Mouse (Mus musculus): ENCODE results near the gene Tmem131l. TPM values are rescaled to one million over a fixed set of nuclear protein-coding genes. Genes with fewer than 3 reads are reported as not detected.
"Not testable (repeated sequence)": the region's sequence is repeated elsewhere in the genome, so short reads cannot be mapped to it uniquely, and the experiment has no call there.

Gene Tmem131l
- polyA plus RNA-seq, 1 experiment from 2014 or later, result 22.4 TPM

DNA sequence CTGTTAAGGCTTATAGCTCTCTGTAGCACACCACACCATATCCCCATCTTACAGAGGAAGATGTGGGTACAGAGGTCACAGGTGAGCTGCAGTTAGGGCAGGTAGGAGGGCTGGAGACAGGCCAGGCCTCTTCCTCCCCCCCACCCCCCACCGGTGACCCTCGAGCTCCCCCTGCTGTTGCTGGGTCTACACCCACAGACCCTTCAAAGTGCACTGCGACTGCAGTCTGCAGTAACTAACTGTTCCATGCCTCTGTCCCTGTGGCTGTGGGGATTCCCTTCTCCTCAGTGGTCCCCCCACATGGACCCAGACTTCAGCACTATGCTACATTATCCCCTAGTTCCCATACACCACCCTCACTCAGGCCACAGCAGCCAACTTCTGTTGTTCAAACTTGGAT is 144.2 kb downstream of the Tmem131l start:
- Histone ChIP-seq H3K27ac (no peak overlapping the region), H3K9ac (ENCODE audit: low read depth, low read length) (no peak overlapping the region), H3K27me3 (ENCODE audit: insufficient read depth, low read length) (no peaks in the 10 kb centered on the region), H3K9me3 (replicated peaks; ENCODE audit: low read length) (no peaks in the 10 kb centered on the region), H3K4me1 (replicated peaks; ENCODE audit: insufficient read depth, low read length) (no peaks in the 10 kb centered on the region), H3K36me3 (ENCODE audit: insufficient read depth, low read length) (peaks cover 14% of the 10 kb centered on the region; the same call in 1 of the 2 replicates), H3K4me3 (replicated peaks; ENCODE audit: low read depth, low read length) (no peak overlapping the region), H3K4me2 (ENCODE audit: low read length) (no peak overlapping the region)
- 27% methylated on average over 3 of the region's 3 CpGs for WGBS
- peak; percentile 38; the same call in 1 of the 2 replicates for TF ChIP-seq CTCF (IDR thresholded peaks at IDR 0.05; ENCODE audit: low read depth)
- ATAC-seq (replicated peaks; ENCODE audit: low FRiP score, low read depth) (no peak), DNase-seq (ENCODE audit: low spot score) (no peak)

DNA sequence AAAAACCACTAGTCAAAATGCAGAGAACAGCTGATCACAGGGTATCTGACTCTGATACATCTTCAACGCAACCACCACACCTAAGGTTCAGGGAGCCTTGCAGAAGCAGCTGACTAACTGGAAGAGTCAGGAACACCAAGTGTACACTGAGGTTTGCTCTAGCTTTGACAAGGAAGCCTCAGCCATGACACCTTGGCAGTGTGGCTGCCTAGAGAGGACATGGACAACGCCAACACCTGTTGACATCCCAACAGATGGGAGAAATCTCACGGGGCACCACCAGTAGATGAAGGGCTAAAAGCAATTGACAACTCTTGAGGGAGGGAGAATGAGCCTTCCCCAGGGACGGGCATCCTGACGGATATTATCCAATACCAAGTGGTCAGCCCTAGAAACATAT is 144.9 kb downstream of the Tmem131l start:
- peaks cover 9% of the 10 kb centered on the region; the same call in 1 of the 2 replicates for H3K36me3 ChIP-seq (ENCODE audit: insufficient read depth, low read length)
- H3K4me1 ChIP-seq (replicated peaks; ENCODE audit: insufficient read depth, low read length), result no peaks in the 10 kb centered on the region
- no peak overlapping the region for H3K4me2 ChIP-seq (ENCODE audit: low read length)
- no peaks in the 10 kb centered on the region for H3K27me3 ChIP-seq (ENCODE audit: insufficient read depth, low read length)
- ATAC-seq (replicated peaks; ENCODE audit: low FRiP score, low read depth) (no peak), DNase-seq (ENCODE audit: low spot score) (no peak)
- H3K27ac ChIP-seq, result no peak overlapping the region
- TF ChIP-seq CTCF (IDR thresholded peaks at IDR 0.05; ENCODE audit: low read depth), result no peak
- H3K9ac ChIP-seq (ENCODE audit: low read depth, low read length), result no peak overlapping the region
- no peak overlapping the region for H3K4me3 ChIP-seq (replicated peaks; ENCODE audit: low read depth, low read length)
- no peaks in the 10 kb centered on the region for H3K9me3 ChIP-seq (replicated peaks; ENCODE audit: low read length)
- 93% methylated on average over 5 of the region's 5 CpGs for WGBS

DNA sequence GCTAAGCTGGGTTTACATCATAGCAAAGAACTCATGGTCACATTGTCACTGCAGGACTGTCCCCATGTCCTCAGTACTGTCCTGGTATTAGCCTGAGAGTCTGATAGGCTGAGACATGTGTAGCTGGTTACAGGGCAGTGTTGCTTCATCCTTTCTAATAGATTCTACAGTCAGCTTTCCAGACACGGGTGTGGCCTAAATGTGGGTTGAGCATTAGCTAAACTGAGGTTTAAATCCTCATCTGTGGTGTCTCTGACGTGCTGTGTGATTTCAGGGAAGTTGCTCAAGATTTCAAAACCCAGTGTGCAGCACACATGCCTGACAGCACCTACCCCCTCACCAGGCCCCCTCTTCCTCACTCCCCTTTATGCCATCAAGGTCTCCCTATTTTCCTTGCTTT is 154.8 kb downstream of the Tmem131l start:
- Histone ChIP-seq H3K4me2 (ENCODE audit: low read length) (no peak overlapping the region), H3K9me3 (replicated peaks; ENCODE audit: low read length) (no peaks in the 10 kb centered on the region), H3K4me1 (replicated peaks; ENCODE audit: insufficient read depth, low read length) (no peaks in the 10 kb centered on the region), H3K27me3 (ENCODE audit: insufficient read depth, low read length) (no peaks in the 10 kb centered on the region), H3K4me3 (replicated peaks; ENCODE audit: low read depth, low read length) (no peak overlapping the region), H3K27ac (no peak overlapping the region), H3K36me3 (ENCODE audit: insufficient read depth, low read length) (no peaks in the 10 kb centered on the region), H3K9ac (ENCODE audit: low read depth, low read length) (no peak overlapping the region)
- ATAC-seq (replicated peaks; ENCODE audit: low FRiP score, low read depth) (no peak), DNase-seq (ENCODE audit: low spot score) (no peak)
- no peak for TF ChIP-seq CTCF (IDR thresholded peaks at IDR 0.05; ENCODE audit: low read depth)
- 68% methylated on average over 2 of the region's 2 CpGs for WGBS

DNA sequence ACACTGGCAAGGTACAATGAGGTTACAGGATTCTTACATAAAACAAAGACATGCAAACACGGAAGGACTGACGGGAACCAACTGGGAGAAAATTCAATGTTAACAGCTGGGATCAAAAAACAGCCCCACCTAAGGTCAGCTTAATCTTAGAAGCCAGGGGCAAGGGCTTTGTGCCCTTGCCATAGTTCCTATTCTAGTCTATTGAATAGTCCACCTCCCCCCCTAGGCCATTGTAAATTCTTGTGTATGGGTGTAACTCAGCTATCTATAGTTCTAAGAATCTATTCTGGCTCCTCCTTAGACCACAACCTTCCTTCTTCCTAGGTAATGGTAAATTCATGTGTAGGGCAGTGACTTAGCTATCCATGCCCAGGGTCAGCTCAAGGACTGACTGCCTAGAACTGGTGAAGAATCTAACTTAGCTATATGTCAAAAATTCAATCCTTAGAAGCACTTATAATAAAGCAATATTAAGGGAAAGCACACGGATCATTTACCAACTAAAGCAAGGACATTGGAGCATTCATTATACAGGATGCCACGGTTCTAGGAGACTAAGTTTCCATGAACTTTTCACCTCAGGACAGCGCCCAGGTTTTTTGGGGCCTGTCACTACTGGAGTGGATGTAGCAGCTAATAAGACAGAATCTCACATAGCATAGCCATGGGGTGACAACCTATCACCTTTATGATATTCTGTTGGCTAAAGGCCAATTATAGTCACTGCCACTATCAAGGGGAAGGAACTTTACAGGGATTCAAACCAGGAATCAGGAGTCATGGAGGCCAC is 160.5 kb downstream of the Tmem131l start:
- not testable (repeated sequence) for H3K36me3 ChIP-seq (ENCODE audit: insufficient read depth, low read length); H3K4me3 ChIP-seq (replicated peaks; ENCODE audit: low read depth, low read length); H3K27ac ChIP-seq; H3K4me1 ChIP-seq (replicated peaks; ENCODE audit: insufficient read depth, low read length); ATAC-seq (replicated peaks; ENCODE audit: low FRiP score, low read depth); H3K27me3 ChIP-seq (ENCODE audit: insufficient read depth, low read length); H3K4me2 ChIP-seq (ENCODE audit: low read length); DNase-seq (ENCODE audit: low spot score); H3K9ac ChIP-seq (ENCODE audit: low read depth, low read length); H3K9me3 ChIP-seq (replicated peaks; ENCODE audit: low read length)
- WGBS, result 84% methylated on average over 5 of the region's 5 CpGs

DNA sequence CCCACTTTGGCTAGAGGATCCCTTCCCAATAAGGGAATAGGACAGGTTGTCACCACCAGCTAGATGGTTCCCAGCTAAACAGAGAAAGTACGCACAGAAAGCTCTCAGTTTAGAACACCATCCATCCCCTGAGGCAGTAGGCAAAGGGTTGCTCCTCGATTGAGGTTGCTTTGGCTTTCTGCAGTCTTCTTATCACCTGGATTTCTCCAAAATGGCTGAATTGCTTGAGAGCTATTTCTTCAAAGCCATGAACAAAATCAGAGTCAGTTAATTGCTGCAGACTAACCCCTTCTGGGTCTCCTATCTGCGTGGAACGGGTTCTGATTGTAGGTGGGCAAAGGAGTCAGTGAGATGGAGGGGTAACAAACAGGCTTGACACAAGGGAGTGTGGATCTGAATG is 161.2 kb downstream of the Tmem131l start:
- WGBS, result 92% methylated on average over 4 of the region's 4 CpGs
- H3K9ac ChIP-seq (ENCODE audit: low read depth, low read length), result no peak overlapping the region
- DNase-seq (ENCODE audit: low spot score) (no peak), ATAC-seq (replicated peaks; ENCODE audit: low FRiP score, low read depth) (no peak)
- no peak overlapping the region for H3K4me2 ChIP-seq (ENCODE audit: low read length)
- H3K36me3 ChIP-seq (ENCODE audit: insufficient read depth, low read length), result no peaks in the 10 kb centered on the region
- no peaks in the 10 kb centered on the region for H3K27me3 ChIP-seq (ENCODE audit: insufficient read depth, low read length)
- H3K9me3 ChIP-seq (replicated peaks; ENCODE audit: low read length), result no peaks in the 10 kb centered on the region
- H3K4me3 ChIP-seq (replicated peaks; ENCODE audit: low read depth, low read length), result no peak overlapping the region
- no peaks in the 10 kb centered on the region for H3K4me1 ChIP-seq (replicated peaks; ENCODE audit: insufficient read depth, low read length)
- no peak overlapping the region for H3K27ac ChIP-seq
- no peak for TF ChIP-seq CTCF (IDR thresholded peaks at IDR 0.05; ENCODE audit: low read depth)

DNA sequence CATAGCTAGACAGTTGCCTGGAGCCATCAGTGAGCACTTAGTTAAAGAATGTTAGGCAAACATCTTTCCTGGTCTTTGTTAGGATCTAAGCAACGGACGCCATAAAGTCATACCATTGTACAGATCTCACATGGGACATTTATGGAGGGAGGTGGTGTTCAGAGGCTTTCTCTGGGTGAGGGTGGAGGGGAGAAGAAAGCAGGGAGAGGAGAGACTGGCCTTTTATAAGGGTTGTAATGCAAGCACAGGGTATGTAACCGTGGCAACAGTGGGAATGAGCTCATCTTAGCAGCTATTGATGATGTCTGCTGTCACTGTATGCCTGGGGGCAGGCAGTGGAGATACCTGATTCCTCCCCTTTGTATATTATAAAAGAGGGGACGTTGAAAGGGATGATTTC is 163.7 kb downstream of the Tmem131l start:
- 68% methylated on average over 4 of the region's 4 CpGs for WGBS
- no peak for ATAC-seq (replicated peaks; ENCODE audit: low FRiP score, low read depth)

DNA sequence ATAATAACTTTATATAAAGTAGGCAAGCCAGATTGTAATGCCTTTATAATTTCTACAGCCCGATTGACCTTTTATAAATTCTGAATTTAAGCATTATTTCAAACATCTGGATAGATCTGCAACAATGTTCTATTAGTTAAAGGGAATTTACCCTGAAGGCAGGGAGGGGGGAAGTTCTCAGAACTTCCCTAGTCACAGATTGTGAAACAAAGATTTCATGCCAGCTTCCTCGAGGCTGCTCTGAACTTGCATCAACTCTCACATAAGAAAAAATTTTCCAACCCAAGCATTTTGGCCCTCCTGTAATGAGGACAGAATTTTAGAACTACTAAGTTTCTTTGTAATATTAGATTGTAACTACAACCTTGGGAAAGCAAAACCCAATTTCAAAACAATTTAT is 164.9 kb downstream of the Tmem131l start:
- not testable (repeated sequence) for H3K36me3 ChIP-seq (ENCODE audit: insufficient read depth, low read length); H3K27ac ChIP-seq; ATAC-seq (replicated peaks; ENCODE audit: low FRiP score, low read depth); H3K4me2 ChIP-seq (ENCODE audit: low read length); H3K4me3 ChIP-seq (replicated peaks; ENCODE audit: low read depth, low read length); H3K27me3 ChIP-seq (ENCODE audit: insufficient read depth, low read length); H3K4me1 ChIP-seq (replicated peaks; ENCODE audit: insufficient read depth, low read length); H3K9ac ChIP-seq (ENCODE audit: low read depth, low read length); DNase-seq (ENCODE audit: low spot score); H3K9me3 ChIP-seq (replicated peaks; ENCODE audit: low read length)
- WGBS, result 89% methylated on average over 2 of the region's 2 CpGs

More for the DNA sequence above, 163.7 kb downstream of the Tmem131l start:
- Histone ChIP-seq H3K36me3 (ENCODE audit: insufficient read depth, low read length) (no peaks in the 10 kb centered on the region), H3K4me3 (replicated peaks; ENCODE audit: low read depth, low read length) (no peak overlapping the region), H3K4me2 (ENCODE audit: low read length) (no peak overlapping the region), H3K27me3 (ENCODE audit: insufficient read depth, low read length) (no peaks in the 10 kb centered on the region), H3K27ac (no peak overlapping the region), H3K4me1 (replicated peaks; ENCODE audit: insufficient read depth, low read length) (no peaks in the 10 kb centered on the region), H3K9ac (ENCODE audit: low read depth, low read length) (no peak overlapping the region), H3K9me3 (replicated peaks; ENCODE audit: low read length) (no peaks in the 10 kb centered on the region)
- no peak for DNase-seq (ENCODE audit: low spot score)
- no peak for TF ChIP-seq CTCF (IDR thresholded peaks at IDR 0.05; ENCODE audit: low read depth)

DNA sequence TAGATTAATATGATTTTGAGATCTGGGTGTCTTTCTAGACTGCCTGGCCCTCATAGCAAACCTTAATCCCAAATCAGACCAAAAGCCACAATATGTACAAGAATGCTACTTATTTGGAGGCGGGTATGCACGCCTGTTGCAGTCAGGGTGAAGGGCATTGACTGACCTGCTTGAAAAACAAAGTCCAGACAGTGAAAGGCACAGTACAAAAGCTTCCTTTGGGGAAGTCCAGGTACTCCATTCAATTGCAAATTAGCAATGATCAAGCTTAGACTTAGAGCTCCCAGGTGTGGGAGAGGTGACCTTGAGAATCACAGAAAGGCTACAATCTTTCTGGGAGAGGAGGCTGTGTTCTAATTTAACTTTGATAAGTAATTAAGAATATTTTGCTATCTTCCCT is 167.1 kb downstream of the Tmem131l start:
- H3K27ac ChIP-seq; H3K4me2 ChIP-seq (ENCODE audit: low read length); ATAC-seq (replicated peaks; ENCODE audit: low FRiP score, low read depth); H3K27me3 ChIP-seq (ENCODE audit: insufficient read depth, low read length); H3K9me3 ChIP-seq (replicated peaks; ENCODE audit: low read length); H3K9ac ChIP-seq (ENCODE audit: low read depth, low read length); H3K4me3 ChIP-seq (replicated peaks; ENCODE audit: low read depth, low read length); H3K4me1 ChIP-seq (replicated peaks; ENCODE audit: insufficient read depth, low read length); DNase-seq (ENCODE audit: low spot score); H3K36me3 ChIP-seq (ENCODE audit: insufficient read depth, low read length): not testable (repeated sequence)
- 89% methylated on average over 2 of the region's 2 CpGs for WGBS

DNA sequence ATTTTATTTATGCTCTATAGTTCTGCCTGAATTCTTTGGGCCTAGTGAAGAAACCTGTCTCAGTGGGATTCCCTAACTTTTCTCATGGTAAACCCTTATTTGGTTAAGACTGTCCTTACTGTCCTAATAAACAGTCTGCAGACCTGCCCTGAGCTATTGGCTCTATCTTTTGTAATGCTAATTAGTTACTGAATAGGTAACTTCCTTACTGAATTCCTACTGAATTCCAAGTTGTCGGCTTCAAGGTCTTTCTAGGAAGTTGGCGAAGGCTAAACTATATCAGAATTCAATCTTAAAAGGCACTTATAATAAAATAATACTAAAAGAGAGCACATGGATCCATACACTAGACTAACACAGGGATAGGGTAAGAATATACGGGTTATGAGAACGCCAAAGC is 168.0 kb downstream of the Tmem131l start:
- H3K27ac ChIP-seq; H3K4me1 ChIP-seq (replicated peaks; ENCODE audit: insufficient read depth, low read length); H3K9me3 ChIP-seq (replicated peaks; ENCODE audit: low read length); H3K27me3 ChIP-seq (ENCODE audit: insufficient read depth, low read length); DNase-seq (ENCODE audit: low spot score); H3K36me3 ChIP-seq (ENCODE audit: insufficient read depth, low read length); H3K4me2 ChIP-seq (ENCODE audit: low read length); H3K9ac ChIP-seq (ENCODE audit: low read depth, low read length); ATAC-seq (replicated peaks; ENCODE audit: low FRiP score, low read depth); H3K4me3 ChIP-seq (replicated peaks; ENCODE audit: low read depth, low read length): not testable (repeated sequence)
- WGBS, result 97% methylated on average over 4 of the region's 4 CpGs
